Mouse (Mus musculus) 3134 (cell line): ENCODE results near the gene Col5a1.

Experiments used
- DNase-seq: peaks from one replicate; pipeline ENCODE4 v3.0.0-alpha.2; 2011; ENCODE audit warnings: low spot score; ENCODE audit not compliant: insufficient read length; ENCODE audit errors: extremely low read depth

Gene Col5a1

GRCm38 (mm10) chr2:27961190-27961589 lies 75.0 kb downstream of the Col5a1 start:
- no peak for DNase-seq

GRCm38 (mm10) chr2:27962406-27962805 lies 76.2 kb downstream of the Col5a1 start:
- DNase-seq = no peak

GRCm38 (mm10) chr2:27969158-27969557 lies 82.9 kb downstream of the Col5a1 start:
- DNase-seq = no peak

GRCm38 (mm10) chr2:27973840-27974239 lies 87.6 kb downstream of the Col5a1 start:
- peak; percentile 20 for DNase-seq

GRCm38 (mm10) chr2:27975786-27976185 lies 89.6 kb downstream of the Col5a1 start:
- no peak for DNase-seq

GRCm38 (mm10) chr2:27976512-27976911 lies 90.3 kb downstream of the Col5a1 start:
- no peak for DNase-seq

GRCm38 (mm10) chr2:27981066-27981465 lies 94.8 kb downstream of the Col5a1 start:
- DNase-seq = no peak

GRCm38 (mm10) chr2:27981621-27982535 lies 95.7 kb downstream of the Col5a1 start:
- DNase-seq = no peak

- DNase-seq = no peak
Measured at GRCm38 (mm10) chr2:27983093-27983492, 96.9 kb downstream of the Col5a1 start.

GRCm38 (mm10) chr2:27983884-27984283 lies 97.7 kb downstream of the Col5a1 start:
- no peak for DNase-seq

GRCm38 (mm10) chr2:27986751-27987150 lies 100.5 kb downstream of the Col5a1 start:
- DNase-seq = no peak

GRCm38 (mm10) chr2:27990430-27991211 lies 104.4 kb downstream of the Col5a1 start:
- no peak for DNase-seq

GRCm38 (mm10) chr2:27993416-27993815 lies 107.2 kb downstream of the Col5a1 start:
- no peak for DNase-seq

- no peak for DNase-seq
Measured at GRCm38 (mm10) chr2:27999996-28000583, 113.9 kb downstream of the Col5a1 start.

GRCm38 (mm10) chr2:28000660-28001059 lies 114.4 kb downstream of the Col5a1 start:
- DNase-seq = no peak

GRCm38 (mm10) chr2:28001206-28001605 lies 115.0 kb downstream of the Col5a1 start:
- no peak for DNase-seq

- DNase-seq = no peak
Measured at GRCm38 (mm10) chr2:28005187-28005586, 119.0 kb downstream of the Col5a1 start.

- no peak for DNase-seq
Measured at GRCm38 (mm10) chr2:28008261-28008660, 122.0 kb downstream of the Col5a1 start.

- no peak for DNase-seq
Measured at GRCm38 (mm10) chr2:28012367-28012766, 126.1 kb downstream of the Col5a1 start.

GRCm38 (mm10) chr2:28014778-28015177 lies 128.6 kb downstream of the Col5a1 start:
- DNase-seq = no peak

GRCm38 (mm10) chr2:28024416-28024815 lies 138.2 kb downstream of the Col5a1 start:
- no peak for DNase-seq
